Mouse (Mus musculus) leukemia stem cell, adult 10-12 weeks (primary cell): Measurements from ENCODE around the gene Garem2. TPM values are rescaled to one million over a fixed set of nuclear protein-coding genes. Genes with fewer than 3 reads are reported as not detected.

Source experiments
- polyA plus RNA-seq: library from polyadenylated mRNA; stranded (reverse); fragments of >175 nt; gene quantifications from 2 replicates; pipeline ENCODE4 v1.2.3, GENCODE M21; 2012; ENCODE audit warnings: low replicate concordance

The Garem2 gene
- polyA plus RNA-seq, result not detected in 2 replicates

GRCm38 (mm10) chr5:30104841-30105667 lies at the start of gene Garem2:
Garem2 (plus strand) TSS chr5:30105161.

GRCm38 (mm10) chr5:30072825-30073821 lies 31.8 kb upstream of the Garem2 start, which contains the start of gene Tyms:
Tyms (minus strand) TSS chr5:30073617.

DNA sequence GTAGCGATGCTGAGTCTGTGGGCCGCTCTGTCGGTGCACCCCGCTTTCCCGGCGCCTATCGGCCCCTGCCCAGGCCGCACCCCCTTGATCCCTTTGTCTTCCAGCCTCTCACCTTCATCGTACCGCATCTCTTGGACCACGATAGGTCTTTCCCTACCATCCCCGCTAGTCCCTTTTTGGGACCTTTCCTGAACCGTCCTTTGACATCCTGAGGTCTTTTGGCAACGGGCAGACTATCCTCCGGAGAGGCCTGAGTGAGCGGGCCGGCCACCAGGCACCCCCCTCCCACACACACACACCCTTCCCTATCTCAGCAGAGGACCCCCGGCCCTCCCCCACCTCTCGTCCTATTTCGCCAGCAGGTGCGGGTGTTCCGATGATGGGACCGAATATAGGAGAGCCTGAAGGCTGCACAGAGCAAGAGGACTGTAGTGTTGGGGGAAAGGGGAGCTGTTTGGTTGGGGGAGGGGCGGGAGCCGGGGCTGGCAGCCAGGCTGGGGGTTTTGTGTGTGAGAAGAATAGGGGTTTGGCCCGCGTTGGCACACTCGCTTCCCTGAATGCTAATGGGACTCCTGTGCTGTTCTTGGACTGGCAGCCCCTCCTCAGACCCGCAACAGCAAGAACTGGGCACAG lies 823 bp downstream of the Garem2 start, which contains the start of gene 3110082J24Rik:
TSS of gene 3110082J24Rik (minus strand) at position 419 of the 633 bp plus-strand sequence.

GRCm38 (mm10) chr5:30154474-30155394 lies 49.8 kb downstream of the Garem2 start, which contains the start of the genes Hadha and Hadhb:
Hadha (minus strand) TSS chr5:30155162.
Hadhb (plus strand) TSS chr5:30155248.

Other genes with a start within 250 kb of the Garem2 start
- not detected in 2 replicates for gene Il6, start 92.0 kb upstream of the Garem2 start, polyA plus RNA-seq
- 4.0 and 48.3 TPM in 2 replicates for gene Tyms, start 31.5 kb upstream of the Garem2 start, polyA plus RNA-seq
- gene 3110082J24Rik, start 925 bp downstream of the Garem2 start, polyA plus RNA-seq, result not detected in 2 replicates
- gene Hadha, start 50.0 kb downstream of the Garem2 start, polyA plus RNA-seq, result 23.9 and 77.9 TPM in 2 replicates
- 6.2 and 38.3 TPM in 2 replicates for gene Hadhb, start 50.1 kb downstream of the Garem2 start, polyA plus RNA-seq
- gene Adgrf3, start 100.6 kb downstream of the Garem2 start, polyA plus RNA-seq, result not detected in 2 replicates
- 0.16 and 2.8 TPM in 2 replicates for gene Selenoi, start 127.4 kb downstream of the Garem2 start, polyA plus RNA-seq
- not detected in 2 replicates for gene Drc1, start 176.2 kb downstream of the Garem2 start, polyA plus RNA-seq